Mouse (Mus musculus): ENCODE results near the gene Glce. TPM values are rescaled to one million over a fixed set of nuclear protein-coding genes. Genes with fewer than 3 reads are reported as not detected.

The Glce gene
- polyA plus RNA-seq, 1 experiment from 2014 or later = 20.6 TPM

DNA sequence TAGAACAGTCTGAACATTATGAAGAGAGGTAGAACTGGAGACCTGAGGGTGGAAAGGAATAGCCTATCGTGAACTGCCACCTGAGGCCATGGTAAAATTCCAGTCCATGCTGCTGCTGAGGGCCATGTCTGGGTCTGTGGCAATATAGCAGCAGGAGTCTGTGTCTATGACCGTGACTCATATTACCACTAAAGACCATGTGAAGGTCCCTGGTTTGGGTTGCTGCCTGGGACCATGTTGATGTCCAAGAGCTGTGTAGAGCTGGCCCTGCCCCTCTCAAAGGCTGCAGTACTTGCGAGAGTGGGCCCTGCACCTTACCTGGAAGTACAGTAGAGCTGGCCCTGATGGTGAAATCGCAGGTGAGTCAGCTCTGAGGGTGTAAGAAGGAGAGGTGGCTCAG is 37.6 kb downstream of the Glce start:
- Histone ChIP-seq H3K4me1 (ENCODE audit: insufficient read depth, low read length) (no peaks in the 10 kb centered on the region), H3K9ac (replicated peaks; ENCODE audit: low read length) (no peak overlapping the region), H3K27ac (ENCODE audit: low read length) (no peak overlapping the region), H3K27me3 (ENCODE audit: insufficient read depth, low read length) (no peaks in the 10 kb centered on the region), H3K4me2 (replicated peaks; ENCODE audit: low read depth, low read length) (no peak overlapping the region), H3K36me3 (ENCODE audit: insufficient read depth, low read length) (no peaks in the 10 kb centered on the region), H3K4me3 (ENCODE audit: low read length) (no peak overlapping the region), H3K9me3 (ENCODE audit: low read length) (no peaks in the 10 kb centered on the region)
- no peak for ATAC-seq (ENCODE audit: low FRiP score, low TSS enrichment)
- 94% methylated on average over 4 of the region's 4 CpGs for whole genome bisulfite sequencing

DNA sequence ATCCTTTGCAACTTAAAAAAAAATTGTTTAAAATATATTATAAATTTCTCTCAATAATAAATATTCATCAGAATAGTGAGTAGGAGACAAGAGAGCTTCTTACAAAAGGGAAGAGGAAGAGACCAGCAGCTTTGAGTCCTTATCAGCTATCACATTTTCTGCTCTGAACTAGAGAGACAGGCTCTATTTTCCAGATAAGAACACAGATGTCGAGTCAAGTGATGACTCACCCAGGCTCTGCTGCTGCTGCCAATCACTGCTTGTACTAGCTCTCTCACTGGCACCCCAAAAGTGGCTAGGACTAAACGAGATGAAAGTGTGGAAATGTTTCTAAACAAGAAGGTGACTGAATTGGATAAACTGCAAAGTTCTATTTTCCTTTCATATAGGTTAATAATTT is 39.5 kb downstream of the Glce start:
- no peak overlapping the region for H3K27ac ChIP-seq (ENCODE audit: low read length)
- H3K9ac ChIP-seq (replicated peaks; ENCODE audit: low read length) = no peak overlapping the region
- no peaks in the 10 kb centered on the region for H3K9me3 ChIP-seq (ENCODE audit: low read length)
- H3K36me3 ChIP-seq (ENCODE audit: insufficient read depth, low read length) = no peaks in the 10 kb centered on the region
- H3K4me2 ChIP-seq (replicated peaks; ENCODE audit: low read depth, low read length) = no peak overlapping the region
- 63% methylated on average over 2 of the region's 2 CpGs for WGBS
- no peaks in the 10 kb centered on the region for H3K27me3 ChIP-seq (ENCODE audit: insufficient read depth, low read length)
- no peak for ATAC-seq (ENCODE audit: low FRiP score, low TSS enrichment)
- no peaks in the 10 kb centered on the region for H3K4me1 ChIP-seq (ENCODE audit: insufficient read depth, low read length)
- no peak overlapping the region for H3K4me3 ChIP-seq (ENCODE audit: low read length)

DNA sequence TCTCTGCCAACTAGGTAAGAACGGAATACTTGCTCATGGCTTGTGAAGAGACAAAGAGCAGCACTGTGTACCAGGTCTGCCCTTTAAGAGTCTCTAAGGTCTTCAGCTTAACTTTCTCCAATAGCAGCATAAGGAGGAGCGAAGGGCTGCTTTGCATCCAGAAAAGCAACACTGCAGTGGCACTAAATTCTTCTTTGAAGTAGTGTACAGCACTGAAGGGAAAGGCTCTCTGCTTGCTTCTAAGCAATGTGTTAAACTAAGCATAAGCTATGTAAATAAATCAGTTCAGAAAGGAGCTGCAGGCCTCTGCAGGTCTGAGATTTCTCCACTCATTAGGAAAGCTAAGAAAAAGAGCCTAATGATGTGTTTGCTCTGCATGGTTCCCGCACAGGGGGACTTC is 40.9 kb downstream of the Glce start:
- Histone ChIP-seq H3K27ac (ENCODE audit: low read length) (no peak overlapping the region), H3K27me3 (ENCODE audit: insufficient read depth, low read length) (no peaks in the 10 kb centered on the region)
- no peak for ATAC-seq (ENCODE audit: low FRiP score, low TSS enrichment)

DNA sequence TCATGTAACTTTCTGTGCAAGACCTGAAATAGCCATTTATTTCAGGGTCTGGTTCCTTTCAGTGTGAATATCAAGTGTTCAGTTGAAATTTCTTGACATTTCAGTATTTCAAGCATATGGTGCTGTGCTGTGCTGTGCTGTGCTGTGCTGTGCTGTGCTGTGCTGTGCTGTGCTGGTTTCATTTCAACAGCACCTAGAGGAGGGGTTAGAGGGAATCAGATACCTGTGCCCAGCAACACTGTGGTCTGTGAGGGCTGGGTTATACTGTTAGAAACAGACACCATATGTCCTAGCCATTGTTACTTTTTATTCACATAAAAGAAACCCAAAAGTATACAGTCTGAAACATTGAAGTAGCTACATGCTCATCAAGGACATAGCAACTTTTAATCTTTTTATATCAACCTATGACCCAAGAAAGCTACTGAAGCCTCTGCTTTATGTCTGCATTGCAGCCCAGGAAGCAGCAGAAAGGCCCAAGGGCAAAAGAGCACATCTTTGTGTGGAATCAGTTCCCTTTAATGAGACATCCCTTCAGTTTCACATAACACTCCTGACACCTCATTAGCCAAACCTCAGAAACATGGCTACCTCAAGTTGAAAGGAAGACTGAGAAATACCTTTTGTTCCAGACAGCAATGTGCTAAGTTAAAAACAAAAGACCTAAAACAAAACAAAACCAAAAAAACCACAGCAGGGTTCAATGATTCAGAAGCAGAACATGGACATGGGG is 42.3 kb downstream of the Glce start:
- Histone ChIP-seq H3K9me3 (ENCODE audit: low read length) (no peaks in the 10 kb centered on the region), H3K4me2 (replicated peaks; ENCODE audit: low read depth, low read length) (no peak overlapping the region)

More for the DNA sequence above, 40.9 kb downstream of the Glce start:
- 78% methylated on average over 3 of the region's 3 CpGs for WGBS
- Histone ChIP-seq H3K9ac (replicated peaks; ENCODE audit: low read length) (no peak overlapping the region), H3K9me3 (ENCODE audit: low read length) (no peaks in the 10 kb centered on the region), H3K4me3 (ENCODE audit: low read length) (no peak overlapping the region), H3K4me1 (ENCODE audit: insufficient read depth, low read length) (no peaks in the 10 kb centered on the region), H3K4me2 (replicated peaks; ENCODE audit: low read depth, low read length) (no peak overlapping the region), H3K36me3 (ENCODE audit: insufficient read depth, low read length) (no peaks in the 10 kb centered on the region)

DNA sequence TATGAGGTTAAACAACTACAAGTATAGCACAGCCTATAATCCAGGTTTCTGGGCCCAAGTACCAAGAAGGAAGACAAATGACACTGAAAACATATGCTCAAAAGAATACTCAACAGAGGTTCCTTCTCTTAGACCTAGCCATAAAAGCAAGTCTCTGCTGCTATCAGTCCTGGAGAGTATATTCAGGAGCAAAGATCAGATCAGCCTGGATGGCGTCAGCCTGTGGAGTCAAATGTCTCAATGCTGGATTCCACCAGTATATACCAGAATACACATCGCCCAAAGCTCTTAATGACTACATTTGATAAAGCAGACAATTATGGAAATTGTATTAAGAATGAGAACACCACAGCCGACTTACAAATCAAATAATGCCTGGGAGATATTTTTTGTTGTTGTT is 60.2 kb downstream of the Glce start:
- no peak overlapping the region for H3K27ac ChIP-seq (ENCODE audit: low read length)
- no peak overlapping the region for H3K4me3 ChIP-seq (ENCODE audit: low read length)
- no peak overlapping the region for H3K4me2 ChIP-seq (replicated peaks; ENCODE audit: low read depth, low read length)
- WGBS = 94% methylated on average over 3 of the region's 3 CpGs
- no peaks in the 10 kb centered on the region for H3K4me1 ChIP-seq (ENCODE audit: insufficient read depth, low read length)
- H3K27me3 ChIP-seq (ENCODE audit: insufficient read depth, low read length) = no peaks in the 10 kb centered on the region
- H3K9ac ChIP-seq (replicated peaks; ENCODE audit: low read length) = no peak overlapping the region
- no peak for ATAC-seq (ENCODE audit: low FRiP score, low TSS enrichment)
- no peaks in the 10 kb centered on the region for H3K36me3 ChIP-seq (ENCODE audit: insufficient read depth, low read length)
- no peaks in the 10 kb centered on the region for H3K9me3 ChIP-seq (ENCODE audit: low read length)

More for the DNA sequence above, 42.3 kb downstream of the Glce start:
- no peak overlapping the region for H3K4me3 ChIP-seq (ENCODE audit: low read length)
- H3K4me1 ChIP-seq (ENCODE audit: insufficient read depth, low read length) = no peaks in the 10 kb centered on the region
- no peak overlapping the region for H3K27ac ChIP-seq (ENCODE audit: low read length)
- H3K9ac ChIP-seq (replicated peaks; ENCODE audit: low read length) = no peak overlapping the region
- H3K36me3 ChIP-seq (ENCODE audit: insufficient read depth, low read length) = no peaks in the 10 kb centered on the region
- no peaks in the 10 kb centered on the region for H3K27me3 ChIP-seq (ENCODE audit: insufficient read depth, low read length)
- no peak for ATAC-seq (ENCODE audit: low FRiP score, low TSS enrichment)

DNA sequence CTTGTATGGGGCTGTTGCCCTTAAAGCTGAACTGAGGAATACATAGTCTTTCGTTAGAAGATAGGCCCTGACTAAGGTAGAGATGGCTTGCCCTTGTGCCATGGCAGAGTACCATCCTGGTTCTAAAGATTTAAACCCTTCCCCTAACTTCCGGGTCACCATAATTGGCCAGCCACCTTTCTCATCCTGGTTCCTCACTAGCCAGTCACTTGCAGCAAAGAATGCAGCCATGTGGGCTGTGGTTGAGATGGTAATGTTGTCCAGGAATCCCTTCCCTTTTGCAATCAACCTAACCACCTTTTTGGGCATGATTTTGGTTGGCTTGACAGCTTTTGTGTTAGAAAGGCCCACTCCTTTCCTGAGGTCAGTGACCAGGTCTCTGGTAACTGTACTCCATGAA is 62.0 kb downstream of the Glce start:
- no peak overlapping the region for H3K4me2 ChIP-seq (replicated peaks; ENCODE audit: low read depth, low read length)
- no peaks in the 10 kb centered on the region for H3K27me3 ChIP-seq (ENCODE audit: insufficient read depth, low read length)
- H3K9me3 ChIP-seq (ENCODE audit: low read length) = no peaks in the 10 kb centered on the region
- H3K4me3 ChIP-seq (ENCODE audit: low read length) = no peak overlapping the region
- no peak for ATAC-seq (ENCODE audit: low FRiP score, low TSS enrichment)
- H3K9ac ChIP-seq (replicated peaks; ENCODE audit: low read length) = no peak overlapping the region
- no peaks in the 10 kb centered on the region for H3K4me1 ChIP-seq (ENCODE audit: insufficient read depth, low read length)
- 94% methylated on average over 2 of the region's 2 CpGs for WGBS
- no peak overlapping the region for H3K27ac ChIP-seq (ENCODE audit: low read length)
- H3K36me3 ChIP-seq (ENCODE audit: insufficient read depth, low read length) = no peaks in the 10 kb centered on the region

DNA sequence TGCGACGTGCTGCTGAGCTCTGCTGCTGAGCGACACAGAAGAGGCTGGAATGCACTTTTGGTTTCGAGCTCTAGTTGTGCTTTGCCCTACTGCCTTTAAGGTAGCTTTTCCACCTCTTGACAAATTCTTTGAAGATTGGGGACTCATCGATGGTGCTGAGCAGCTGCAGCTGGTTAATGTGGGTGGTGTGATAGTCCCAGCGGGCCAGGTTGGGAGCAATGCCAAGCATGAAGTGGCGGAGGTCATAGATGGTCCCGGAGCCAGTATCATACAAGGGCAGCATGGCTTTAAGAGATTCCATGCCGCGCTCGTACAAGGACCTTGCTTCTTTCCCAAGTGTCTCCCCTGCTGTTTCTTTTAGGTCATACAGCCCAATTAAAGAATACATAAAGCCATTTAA is 62.5 kb downstream of the Glce start:
- 78% methylated on average over 11 of the region's 11 CpGs for WGBS
- Histone ChIP-seq H3K4me1 (ENCODE audit: insufficient read depth, low read length) (no peaks in the 10 kb centered on the region), H3K9ac (replicated peaks; ENCODE audit: low read length) (no peak overlapping the region), H3K36me3 (ENCODE audit: insufficient read depth, low read length) (no peaks in the 10 kb centered on the region), H3K9me3 (ENCODE audit: low read length) (no peaks in the 10 kb centered on the region), H3K27ac (ENCODE audit: low read length) (no peak overlapping the region), H3K27me3 (ENCODE audit: insufficient read depth, low read length) (no peaks in the 10 kb centered on the region), H3K4me3 (ENCODE audit: low read length) (no peak overlapping the region), H3K4me2 (replicated peaks; ENCODE audit: low read depth, low read length) (no peak overlapping the region)
- ATAC-seq (ENCODE audit: low FRiP score, low TSS enrichment) = no peak

DNA sequence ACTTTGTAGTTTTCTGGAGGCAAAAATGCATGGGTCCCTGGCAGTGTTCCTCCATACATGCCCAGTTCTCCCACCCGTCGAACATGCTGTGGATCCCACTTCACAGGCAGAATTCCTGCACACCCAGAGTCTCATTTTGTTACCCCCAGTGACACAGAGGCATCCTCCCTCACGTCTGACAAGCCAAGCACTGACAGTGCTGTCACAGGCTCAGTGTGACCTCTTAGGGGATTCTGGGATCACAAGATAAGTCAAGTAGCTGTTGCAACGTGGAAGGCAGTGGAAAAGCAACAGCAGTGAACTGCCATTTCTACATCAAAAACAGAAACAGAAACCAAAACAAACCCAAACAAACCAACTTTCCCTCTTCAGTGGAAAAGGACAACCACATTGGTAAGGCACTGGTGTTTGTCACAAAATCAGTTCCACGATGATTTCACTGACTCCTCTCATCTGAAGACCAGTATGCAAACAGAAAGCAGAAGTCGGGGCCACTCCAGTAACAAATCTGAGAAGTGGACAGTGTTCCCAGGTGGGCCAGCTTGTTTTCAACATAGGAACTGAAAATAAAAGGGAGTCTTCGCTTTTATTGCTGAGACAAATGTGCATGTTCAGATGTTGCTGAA is 64.5 kb downstream of the Glce start:
- H3K4me2 ChIP-seq (replicated peaks; ENCODE audit: low read depth, low read length) = no peak overlapping the region
- no peaks in the 10 kb centered on the region for H3K9me3 ChIP-seq (ENCODE audit: low read length)
- no peak overlapping the region for H3K9ac ChIP-seq (replicated peaks; ENCODE audit: low read length)
- no peak overlapping the region for H3K27ac ChIP-seq (ENCODE audit: low read length)
- no peak for ATAC-seq (ENCODE audit: low FRiP score, low TSS enrichment)
- no peaks in the 10 kb centered on the region for H3K4me1 ChIP-seq (ENCODE audit: insufficient read depth, low read length)
- 73% methylated on average over 7 of the region's 7 CpGs for WGBS
- no peaks in the 10 kb centered on the region for H3K27me3 ChIP-seq (ENCODE audit: insufficient read depth, low read length)
- H3K36me3 ChIP-seq (ENCODE audit: insufficient read depth, low read length) = no peaks in the 10 kb centered on the region
- no peak overlapping the region for H3K4me3 ChIP-seq (ENCODE audit: low read length)

DNA sequence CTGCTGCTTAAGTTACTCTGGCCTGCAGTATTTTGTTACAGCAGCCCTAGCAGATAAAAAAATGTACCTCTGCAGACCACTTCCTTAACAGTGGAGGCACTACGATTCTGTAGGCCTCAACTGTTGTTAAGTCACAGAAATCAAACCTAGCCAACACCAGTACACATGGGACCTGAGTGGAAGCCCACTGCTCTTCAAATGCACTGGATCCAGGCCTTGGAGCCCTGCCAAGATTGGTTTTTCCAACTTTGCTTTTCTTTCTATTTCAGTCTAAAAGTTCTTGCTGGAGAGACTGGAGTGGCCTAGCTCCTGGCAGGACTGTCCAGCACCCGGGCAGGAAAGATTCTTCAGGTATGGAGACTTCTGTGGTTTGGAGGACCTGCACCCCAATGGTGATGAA is 66.2 kb downstream of the Glce start:
- H3K9ac ChIP-seq (replicated peaks; ENCODE audit: low read length) = no peak overlapping the region
- no peaks in the 10 kb centered on the region for H3K27me3 ChIP-seq (ENCODE audit: insufficient read depth, low read length)
- no peak overlapping the region for H3K27ac ChIP-seq (ENCODE audit: low read length)
- H3K4me3 ChIP-seq (ENCODE audit: low read length) = no peak overlapping the region
- H3K36me3 ChIP-seq (ENCODE audit: insufficient read depth, low read length) = no peaks in the 10 kb centered on the region
- H3K4me1 ChIP-seq (ENCODE audit: insufficient read depth, low read length) = no peaks in the 10 kb centered on the region
- no peaks in the 10 kb centered on the region for H3K9me3 ChIP-seq (ENCODE audit: low read length)
- H3K4me2 ChIP-seq (replicated peaks; ENCODE audit: low read depth, low read length) = no peak overlapping the region
- no peak for ATAC-seq (ENCODE audit: low FRiP score, low TSS enrichment)
- 82% methylated on average over 2 of the region's 2 CpGs for WGBS

DNA sequence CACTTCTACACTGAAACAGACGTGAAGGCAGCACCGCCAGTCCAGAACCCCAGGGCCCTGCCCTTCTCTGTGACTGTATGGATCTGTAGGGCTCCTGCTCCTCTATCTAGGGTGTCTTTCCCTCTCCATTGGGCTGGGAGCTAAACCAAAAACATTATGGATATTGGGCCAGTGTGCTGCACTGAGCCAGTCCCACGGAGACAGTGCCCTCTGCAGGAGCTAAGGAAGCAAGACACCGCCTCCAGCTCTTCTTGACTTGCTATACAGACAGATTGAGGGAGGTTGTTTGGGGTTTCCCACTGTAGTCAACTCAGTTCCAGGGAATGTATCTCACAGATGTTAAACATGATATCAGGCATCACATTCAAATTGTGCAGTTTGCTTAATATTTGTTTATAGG is 71.7 kb downstream of the Glce start:
- Histone ChIP-seq H3K27me3 (ENCODE audit: insufficient read depth, low read length) (no peaks in the 10 kb centered on the region), H3K9ac (replicated peaks; ENCODE audit: low read length) (no peak overlapping the region), H3K4me3 (ENCODE audit: low read length) (no peak overlapping the region), H3K4me2 (replicated peaks; ENCODE audit: low read depth, low read length) (no peak overlapping the region), H3K4me1 (ENCODE audit: insufficient read depth, low read length) (no peaks in the 10 kb centered on the region), H3K36me3 (ENCODE audit: insufficient read depth, low read length) (no peaks in the 10 kb centered on the region), H3K27ac (ENCODE audit: low read length) (no peak overlapping the region), H3K9me3 (ENCODE audit: low read length) (no peaks in the 10 kb centered on the region)
- no peak for ATAC-seq (ENCODE audit: low FRiP score, low TSS enrichment)
- WGBS = 54% methylated on average over 4 of the region's 4 CpGs

Data from kidney, embryonic 16.5 days (tissue).